Mouse (Mus musculus) E14TG2a.4 (cell line): ENCODE measurements at regions not wholly inside any gene's neighbourhood (a gene's known extent, or its start where the extent isn't known, plus 50 kb on each side); places are given as distances from the start of the nearest gene placed in this dataset.
A peak's percentile ranks its signal among the peaks of the same experiment; 100 is the strongest.

ENCODE experiments used
- H3K27me3 ChIP-seq: 2 replicates; pipeline ENCODE4 v1.6.1; 2014; ENCODE audit warnings: low read length, control low read depth; ENCODE audit not compliant: insufficient read depth
- H3K36me3 ChIP-seq: 2 replicates; pipeline ENCODE4 v1.6.1; 2014; ENCODE audit warnings: low read length, control low read depth; ENCODE audit not compliant: insufficient read depth
- H3K4me1 ChIP-seq: replicated peaks from 2 replicates; pipeline ENCODE4 v1.6.1; 2014; ENCODE audit warnings: low read depth, low read length, control low read depth
- H3K4me3 ChIP-seq: replicated peaks from 2 replicates; pipeline ENCODE4 v1.5.1; 2014; ENCODE audit warnings: mild to moderate bottlenecking, low read length
- H3K9me3 ChIP-seq: 2 replicates; pipeline ENCODE4 v1.6.1; 2014; ENCODE audit warnings: low read length, control low read depth
- CTCF ChIP-seq: conservative IDR thresholded peaks from 2 replicates; pipeline ENCODE4 v1.5.1; 2014; ENCODE audit warnings: low read length
- NANOG ChIP-seq: IDR thresholded peaks from 2 replicates; pipeline ENCODE4 v1.6.1; 2014; ENCODE audit warnings: borderline replicate concordance, low read length, mixed read lengths
- POU5F1 ChIP-seq: IDR thresholded peaks from 2 replicates; pipeline ENCODE4 v1.6.1; 2014; ENCODE audit warnings: low read length, borderline replicate concordance

- no peaks in the 10 kb centered on the region for H3K36me3 ChIP-seq
Measured at GRCm38 (mm10) chr2:51007409-51008250, 141.3 kb downstream of the Rnd3 start.

GRCm38 (mm10) chr2:51006818-51007217 is 142.1 kb downstream of the Rnd3 start:
- Histone ChIP-seq H3K4me1 (peaks cover 16% of the 10 kb centered on the region), H3K9me3 (peaks cover 12% of the 10 kb centered on the region; the same call in 1 of the 2 replicates), H3K36me3 (no peaks in the 10 kb centered on the region), H3K4me3 (no peak overlapping the region), H3K27me3 (no peaks in the 10 kb centered on the region)
- TF ChIP-seq NANOG, result no peak
- no peak for TF ChIP-seq CTCF

More at GRCm38 (mm10) chr2:51007409-51008250, 141.3 kb downstream of the Rnd3 start:
- Histone ChIP-seq H3K4me3 (no peak overlapping the region), H3K27me3 (no peaks in the 10 kb centered on the region), H3K9me3 (peaks cover 12% of the 10 kb centered on the region; the same call in 1 of the 2 replicates), H3K4me1 (peaks cover 16% of the 10 kb centered on the region)
- TF ChIP-seq POU5F1 (no peak), NANOG (no peak), CTCF (no peak)

GRCm38 (mm10) chr2:51001548-51001947 is 147.4 kb downstream of the Rnd3 start:
- TF ChIP-seq NANOG, result no peak
- TF ChIP-seq POU5F1, result no peak
- TF ChIP-seq CTCF, result no peak

GRCm38 (mm10) chr2:50983883-50984410 is 165.0 kb downstream of the Rnd3 start:
- TF ChIP-seq POU5F1 (no peak), CTCF (no peak), NANOG (no peak)
- Histone ChIP-seq H3K4me1 (peaks cover 11% of the 10 kb centered on the region), H3K9me3 (no peaks in the 10 kb centered on the region), H3K4me3 (no peak overlapping the region), H3K36me3 (no peaks in the 10 kb centered on the region), H3K27me3 (no peaks in the 10 kb centered on the region)

More at GRCm38 (mm10) chr2:51001548-51001947, 147.4 kb downstream of the Rnd3 start:
- peaks cover 12% of the 10 kb centered on the region; the same call in 1 of the 2 replicates for H3K9me3 ChIP-seq
- H3K36me3 ChIP-seq, result no peaks in the 10 kb centered on the region
- H3K4me3 ChIP-seq, result no peak overlapping the region
- peaks cover 3% of the 10 kb centered on the region; the same call in 1 of the 2 replicates for H3K4me1 ChIP-seq
- H3K27me3 ChIP-seq, result no peaks in the 10 kb centered on the region

GRCm38 (mm10) chr2:50982571-50982970 is 166.3 kb downstream of the Rnd3 start:
- Histone ChIP-seq H3K4me3 (no peak overlapping the region), H3K4me1 (peaks cover 11% of the 10 kb centered on the region), H3K9me3 (no peaks in the 10 kb centered on the region), H3K36me3 (no peaks in the 10 kb centered on the region), H3K27me3 (no peaks in the 10 kb centered on the region)
- TF ChIP-seq CTCF (no peak), POU5F1 (no peak), NANOG (no peak)

- H3K4me1 ChIP-seq, result peaks cover 11% of the 10 kb centered on the region
- no peaks in the 10 kb centered on the region for H3K27me3 ChIP-seq
- H3K9me3 ChIP-seq, result no peaks in the 10 kb centered on the region
- no peak for TF ChIP-seq NANOG
- no peak for TF ChIP-seq CTCF
- TF ChIP-seq POU5F1, result no peak
- H3K36me3 ChIP-seq, result no peaks in the 10 kb centered on the region
- no peak overlapping the region for H3K4me3 ChIP-seq
Measured at GRCm38 (mm10) chr2:50978356-50978755, 170.6 kb downstream of the Rnd3 start.

GRCm38 (mm10) chr2:50971131-50971825 is 177.6 kb downstream of the Rnd3 start:
- Histone ChIP-seq H3K27me3 (peaks cover 3% of the 10 kb centered on the region; the same call in 1 of the 2 replicates), H3K4me3 (peak overlapping the region; percentile 35; the same call in 1 of the 2 replicates)
- TF ChIP-seq POU5F1, result no peak
- no peak for TF ChIP-seq NANOG
- TF ChIP-seq CTCF, result no peak

GRCm38 (mm10) chr2:50968382-50968781 is 180.5 kb downstream of the Rnd3 start:
- H3K4me1 ChIP-seq, result peaks cover 30% of the 10 kb centered on the region
- H3K36me3 ChIP-seq, result no peaks in the 10 kb centered on the region
- peaks cover 3% of the 10 kb centered on the region; the same call in 1 of the 2 replicates for H3K27me3 ChIP-seq
- TF ChIP-seq NANOG, result no peak
- TF ChIP-seq CTCF, result no peak
- TF ChIP-seq POU5F1, result no peak
- no peak overlapping the region for H3K4me3 ChIP-seq
- peaks cover 8% of the 10 kb centered on the region for H3K9me3 ChIP-seq

More at GRCm38 (mm10) chr2:50971131-50971825, 177.6 kb downstream of the Rnd3 start:
- Histone ChIP-seq H3K4me1 (peaks cover 18% of the 10 kb centered on the region), H3K9me3 (peaks cover 8% of the 10 kb centered on the region), H3K36me3 (no peaks in the 10 kb centered on the region)
